9 mouse cellular contexts compared by ENCODE assay signal in the genomic region with DNA sequence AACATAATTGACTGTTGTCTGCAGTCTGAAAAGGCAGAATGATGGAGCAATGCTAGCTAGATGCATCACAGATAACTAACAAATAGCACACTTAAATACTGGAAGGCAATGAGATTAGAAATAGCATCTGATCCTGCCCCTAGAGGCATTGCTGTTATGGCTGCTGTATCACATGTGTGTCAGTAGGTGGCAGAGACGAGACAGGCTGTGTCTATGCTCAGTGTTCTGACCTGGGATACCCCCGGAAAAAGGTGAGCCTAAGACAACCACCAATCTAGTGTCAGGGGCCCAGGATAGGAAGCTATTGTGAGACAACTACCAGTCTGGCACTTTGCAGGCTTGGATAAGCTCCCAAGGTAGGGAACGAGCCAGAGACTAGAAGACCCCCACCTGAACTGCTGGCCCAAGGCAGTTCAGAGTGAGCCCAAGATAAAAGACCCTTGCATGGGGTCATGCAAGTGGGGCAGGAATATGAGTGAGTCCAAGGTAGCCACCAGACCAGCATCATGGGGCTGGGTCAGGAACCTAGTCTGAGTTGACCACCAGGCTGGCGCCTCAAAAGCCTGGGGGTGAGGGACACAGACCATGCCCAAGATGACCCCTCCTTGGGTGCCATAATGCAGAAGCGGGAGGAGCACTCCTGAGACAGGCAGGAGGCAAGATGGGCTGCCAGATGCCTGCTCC. TPM values are rescaled to one million over a fixed set of nuclear protein-coding genes. Genes with fewer than 3 reads are reported as not detected.
DNase-seq lines count a peak whose midpoint lies in the region; ATAC-seq and TF ChIP-seq lines count a peak whose summit lies in the region.
"Had no signal": no experiment of that assay in that cellular context is flagged by ENCODE, and none has a peak within 500 bp of the region (broad histone marks: within the 10 kb centered on the region; RNA-seq: fewer than 3 reads in every experiment).

No protein-coding gene starts in this region.

- peak; percentile 90 for DNase-seq in heart, adult 11 months
- DNase-seq in heart, postnatal 25 days (ENCODE audit: low spot score): no peak
- DNase-seq in 3T3-L1 (ENCODE audit: low read depth, low spot score): peak; percentile 72
- peak; percentile 40 for DNase-seq in embryo, embryonic 11 days
- peak; percentile 48 to 49 for DNase-seq in kidney, postnatal 36 days
- no peak for DNase-seq in testis, postnatal 14 days (ENCODE audit: low spot score)

- intact Hi-C loops in heart, postnatal 25 days (cut with DNase I): loop anchor here (1.0 to 10.0 kb wide), 3 partner anchors 135 to 904 kb away; no protein-coding TSS in a partner anchor

- TF ChIP-seq POLR2A in ES-Bruce4 (IDR thresholded peaks at IDR 0.05; ENCODE audit: insufficient read depth, low read length): no peak

- no peaks in the 10 kb centered on the region for H3K27me3 ChIP-seq in ES-Bruce4 (ENCODE audit: control insufficient read depth, insufficient read depth, low read length, poor library complexity, severe bottlenecking)

- 0 out of 2 replicates have a peak, but pooled peaks have one; percentile 19 for ATAC-seq in monocyte, adult 5-6 weeks (replicated peaks; ENCODE audit: insufficient number of reproducible peaks, low FRiP score, low TSS enrichment, poor library complexity, severe bottlenecking)

- peak; percentile 74 for TF ChIP-seq CTCF in ES-Bruce4 (IDR thresholded peaks at IDR 0.05; ENCODE audit: low read depth, low read length)

- no peak overlapping the region for H3K4me3 ChIP-seq in ES-Bruce4 (ENCODE audit: low read depth, low read length)
- H3K4me3 ChIP-seq: erythroblast, embryonic 14.5 days had no signal

- H3K27ac ChIP-seq in ES-Bruce4 (ENCODE audit: insufficient read depth, low read length): no peak overlapping the region

- no peaks in the 10 kb centered on the region for H3K4me1 ChIP-seq in ES-Bruce4 (ENCODE audit: control insufficient read depth, insufficient read depth, low read length)

- H3K36me3 ChIP-seq in ES-Bruce4 (ENCODE audit: control insufficient read depth, insufficient read depth, low read length, poor library complexity, severe bottlenecking): no peaks in the 10 kb centered on the region

- TF ChIP-seq EP300 in ES-Bruce4 (IDR thresholded peaks at IDR 0.05; ENCODE audit: insufficient read depth, low read depth, low read length): no peak

- H3K9me3 ChIP-seq in ES-Bruce4 (replicated peaks; ENCODE audit: control insufficient read depth, insufficient read depth, low read length, poor library complexity, severe bottlenecking): no peaks in the 10 kb centered on the region

- H3K9ac ChIP-seq in ES-Bruce4 (ENCODE audit: low read depth, poor library complexity, severe bottlenecking): no peak overlapping the region

RNA-seq across cellular contexts. Expression of a gene that starts 41.8 kb away (rescaled TPM):
- total RNA-seq in heart, postnatal 25 days (2021): 10 to 100 TPM; 30.2 to 33.4 TPM
- polyA plus RNA-seq in ES-Bruce4 (2011; ENCODE audit: insufficient read depth, insufficient read length, low read depth, missing spikeins): 14.1 and 16.2 TPM in 2 replicates
- 22.9 to 50.7 TPM (median 30.9 TPM) in 3 replicates for total RNA-seq in monocyte, adult 5-6 weeks (2017)

RNA-seq across cellular contexts. Expression of a gene that starts 55.9 kb away (rescaled TPM):
- total RNA-seq in heart, postnatal 25 days (2021): 1 to 10 TPM; 2.5 to 3.8 TPM
- polyA plus RNA-seq in ES-Bruce4 (2011; ENCODE audit: insufficient read depth, insufficient read length, low read depth, missing spikeins): not detected in 2 replicates
- total RNA-seq in monocyte, adult 5-6 weeks (2017): not detected in 3 replicates
- polyA plus RNA-seq: erythroblast, embryonic 14.5 days had no signal

Comparison
In these comparisons a context has a peak if more than half of its experiments do, and no peak if none do; other contexts are left out.
1. DNase-seq: peak in heart, adult 11 months (single experiment), 3T3-L1 (single experiment), embryo, embryonic 11 days (single experiment) and kidney, postnatal 36 days (2 of 2); none in heart, postnatal 25 days (single experiment) and testis, postnatal 14 days (single experiment).